Mouse (Mus musculus) forebrain, embryonic 11.5 days (tissue): ENCODE measurements at regions not wholly inside any gene's neighbourhood (a gene's known extent, or its start where the extent isn't known, plus 50 kb on each side); places are given as distances from the start of the nearest gene placed in this dataset.

Experiments used
- ATAC-seq: fragments of 200-750 bp; cut with Nextera tagmentation; replicated peaks from 2 replicates; pipeline ENCODE4 v1.8.0; 2017; ENCODE audit warnings: moderate TSS enrichment; ENCODE audit not compliant: low FRiP score
- DNase-seq: peaks from one replicate; pipeline ENCODE4 v3.0.0-alpha.2; 2017; ENCODE audit warnings: low spot score
- H3K27ac ChIP-seq: fragments of 300-500 bp; sonication (generic); 2 replicates; pipeline ENCODE4 v1.5.1; 2014; ENCODE audit warnings: low read depth, low read length
- H3K27me3 ChIP-seq: fragments of 300-500 bp; sonication (generic); 2 replicates; pipeline ENCODE4 v1.6.1; 2014; ENCODE audit warnings: mild to moderate bottlenecking, low read length, mixed read lengths; ENCODE audit not compliant: control insufficient read depth, insufficient read depth
- H3K36me3 ChIP-seq: fragments of 300-500 bp; sonication (generic); 2 replicates; pipeline ENCODE4 v1.6.1; 2014; ENCODE audit warnings: mild to moderate bottlenecking, low read length, moderate library complexity, mixed read lengths; ENCODE audit not compliant: control insufficient read depth, insufficient read depth
- H3K4me1 ChIP-seq: fragments of 300-500 bp; sonication (generic); replicated peaks from 2 replicates; pipeline ENCODE4 v1.6.1; 2014; ENCODE audit warnings: low read length, mixed read lengths; ENCODE audit not compliant: control insufficient read depth, insufficient read depth
- H3K4me2 ChIP-seq: fragments of 300-500 bp; sonication (generic); 2 replicates; pipeline ENCODE4 v1.6.1; 2014; ENCODE audit warnings: low read depth, mild to moderate bottlenecking, low read length, moderate library complexity, mixed read lengths; ENCODE audit not compliant: severe bottlenecking
- H3K4me3 ChIP-seq: fragments of 300-500 bp; sonication (generic); 2 replicates; pipeline ENCODE4 v1.5.1; 2014; ENCODE audit warnings: low read depth, low read length
- H3K9ac ChIP-seq: fragments of 300-500 bp; sonication (generic); 2 replicates; pipeline ENCODE4 v1.6.1; 2014; ENCODE audit warnings: low read length
- H3K9me3 ChIP-seq: fragments of 300-500 bp; sonication (generic); 2 replicates; pipeline ENCODE4 v1.6.1; 2016; ENCODE audit warnings: low read length, mixed read lengths; ENCODE audit not compliant: control insufficient read depth
- WGBS: fragments of 180-500 bp; shearing (Covaris S2); extraction: QIAGEN DNeasy Blood & Tissue Kit; methylation state at CpG from one replicate; pipeline ENCODE4 v1.1.7; 2014; 5-methylcytosine and 5-hydroxymethylcytosine counted together

DNA sequence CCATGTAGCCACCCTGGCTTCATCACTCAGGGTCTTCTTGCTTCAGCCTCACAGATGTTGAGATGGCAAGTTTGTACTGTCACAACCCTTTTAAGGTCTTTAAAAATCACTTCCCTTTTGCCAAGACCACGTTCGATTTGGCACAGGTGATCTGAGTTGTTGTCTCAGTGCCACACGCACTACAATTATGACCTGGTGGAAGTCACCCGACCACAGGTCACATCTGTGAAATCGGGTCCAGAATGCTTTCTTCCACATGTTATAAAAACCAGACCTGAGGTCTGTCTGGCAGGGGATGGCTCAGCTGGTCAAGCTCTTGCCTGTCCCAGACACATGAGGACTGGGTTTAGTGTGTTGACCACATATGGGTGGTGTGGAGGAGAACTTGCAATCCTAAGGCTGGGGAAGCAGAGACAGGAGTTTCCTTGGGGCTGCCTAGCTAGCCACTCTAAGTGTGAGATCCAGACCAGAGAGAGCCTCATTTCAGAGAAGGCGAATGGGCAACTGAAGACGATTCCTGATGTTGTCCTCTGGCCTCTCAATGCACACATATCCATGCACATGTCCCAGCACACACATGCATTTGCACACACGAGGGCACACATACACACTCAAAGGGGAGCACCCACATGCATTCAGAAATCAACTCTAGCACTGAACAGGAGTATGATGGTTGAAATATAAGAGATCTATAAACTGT, 176.4 kb downstream of the Foxo1 start:
- 92% methylated on average over 8 of the region's 8 CpGs for WGBS
- H3K36me3 ChIP-seq, result no peaks in the 10 kb centered on the region
- ATAC-seq, result no peak
- no peak overlapping the region for H3K9ac ChIP-seq
- H3K4me3 ChIP-seq, result no peak overlapping the region
- H3K4me1 ChIP-seq, result peaks cover 3% of the 10 kb centered on the region; the same call in 1 of the 2 replicates
- DNase-seq, result no peak
- H3K27ac ChIP-seq, result no peak overlapping the region
- no peaks in the 10 kb centered on the region for H3K27me3 ChIP-seq
- no peak overlapping the region for H3K4me2 ChIP-seq
- no peaks in the 10 kb centered on the region for H3K9me3 ChIP-seq

DNA sequence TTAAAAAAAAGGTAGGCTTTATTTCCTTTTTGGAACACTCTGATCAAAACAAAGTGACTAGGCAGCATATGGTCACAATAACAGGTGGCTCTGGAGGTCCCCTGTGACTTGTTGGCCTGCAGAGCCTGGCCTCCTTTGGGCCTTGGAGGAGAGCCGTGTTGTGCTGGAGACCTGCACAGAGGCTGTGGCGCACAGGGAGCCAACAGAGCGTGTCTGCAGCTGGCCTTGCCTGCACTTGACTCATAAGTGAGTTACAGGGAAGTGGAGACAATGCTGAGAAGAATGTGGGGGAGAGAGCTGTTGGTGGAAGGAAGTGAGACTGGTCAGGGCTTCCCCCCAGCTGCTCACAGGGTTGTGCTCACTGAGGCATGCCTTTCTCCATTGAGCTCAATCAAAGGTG, 175.7 kb downstream of the Foxo1 start:
- H3K36me3 ChIP-seq, result no peaks in the 10 kb centered on the region
- 0 out of 2 replicates have a peak, but pooled peaks have one; percentile 27 for ATAC-seq
- WGBS, result 49% methylated on average over 3 of the region's 3 CpGs
- no peaks in the 10 kb centered on the region for H3K9me3 ChIP-seq
- no peak overlapping the region for H3K27ac ChIP-seq
- peaks cover 3% of the 10 kb centered on the region; the same call in 1 of the 2 replicates for H3K4me1 ChIP-seq
- H3K9ac ChIP-seq, result no peak overlapping the region
- no peak for DNase-seq
- no peak overlapping the region for H3K4me3 ChIP-seq
- no peaks in the 10 kb centered on the region for H3K27me3 ChIP-seq
- no peak overlapping the region for H3K4me2 ChIP-seq

GRCm38 (mm10) chr3:52429014-52429589, 161.0 kb downstream of the Foxo1 start:
- H3K9me3 ChIP-seq, result no peaks in the 10 kb centered on the region
- no peaks in the 10 kb centered on the region for H3K4me1 ChIP-seq
- no peaks in the 10 kb centered on the region for H3K36me3 ChIP-seq
- H3K9ac ChIP-seq, result no peak overlapping the region
- DNase-seq (no peak), ATAC-seq (no peak)
- no peaks in the 10 kb centered on the region for H3K27me3 ChIP-seq
- no peak overlapping the region for H3K27ac ChIP-seq
- H3K4me3 ChIP-seq, result no peak overlapping the region
- 80% methylated on average over 8 of the region's 8 CpGs for WGBS
- no peak overlapping the region for H3K4me2 ChIP-seq

DNA sequence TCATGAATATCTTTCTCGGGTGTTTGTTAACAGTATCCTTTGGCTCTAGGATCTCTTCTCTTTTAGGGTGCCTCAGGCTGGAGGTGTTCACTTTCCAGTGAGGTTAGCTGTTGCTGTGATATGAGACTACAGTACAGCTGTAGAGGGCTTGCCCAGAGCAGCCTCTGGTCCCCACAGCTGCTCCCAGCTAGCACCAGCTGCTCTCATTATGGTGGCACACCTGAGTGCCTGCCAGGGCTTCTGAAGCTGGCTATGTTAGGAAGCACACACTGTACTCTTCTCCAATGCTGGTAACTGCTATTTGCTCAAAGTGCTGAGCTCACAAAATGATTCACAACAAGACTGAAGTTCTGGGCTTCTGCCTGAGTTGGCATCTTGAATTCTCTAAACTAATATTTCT, 154.7 kb downstream of the Foxo1 start:
- H3K4me2 ChIP-seq, result no peak overlapping the region
- no peak overlapping the region for H3K9ac ChIP-seq
- H3K27me3 ChIP-seq, result no peaks in the 10 kb centered on the region
- H3K36me3 ChIP-seq, result no peaks in the 10 kb centered on the region
- WGBS, result 97% methylated on average over 1 of the region's 1 CpGs
- H3K4me1 ChIP-seq, result no peaks in the 10 kb centered on the region
- no peak overlapping the region for H3K27ac ChIP-seq
- H3K9me3 ChIP-seq, result no peaks in the 10 kb centered on the region
- H3K4me3 ChIP-seq, result no peak overlapping the region
- DNase-seq, result no peak
- ATAC-seq, result no peak

GRCm38 (mm10) chr3:52416261-52416660, 148.1 kb downstream of the Foxo1 start:
- H3K27ac ChIP-seq, result no peak overlapping the region
- H3K36me3 ChIP-seq, result no peaks in the 10 kb centered on the region
- no peak overlapping the region for H3K4me2 ChIP-seq
- no peak overlapping the region for H3K4me3 ChIP-seq
- 55% methylated on average over 6 of the region's 6 CpGs for WGBS
- no peaks in the 10 kb centered on the region for H3K27me3 ChIP-seq
- no peak for ATAC-seq
- peak; percentile 35 for DNase-seq
- H3K9me3 ChIP-seq, result no peaks in the 10 kb centered on the region
- H3K4me1 ChIP-seq, result peaks cover 8% of the 10 kb centered on the region
- H3K9ac ChIP-seq, result no peak overlapping the region

GRCm38 (mm10) chr3:52415361-52415760, 147.2 kb downstream of the Foxo1 start:
- WGBS, result 31% methylated on average over 6 of the region's 6 CpGs
- Histone ChIP-seq H3K4me1 (peaks cover 8% of the 10 kb centered on the region), H3K9ac (no peak overlapping the region), H3K27ac (no peak overlapping the region), H3K4me3 (no peak overlapping the region), H3K27me3 (no peaks in the 10 kb centered on the region), H3K36me3 (no peaks in the 10 kb centered on the region), H3K4me2 (no peak overlapping the region), H3K9me3 (no peaks in the 10 kb centered on the region)
- DNase-seq (no peak), ATAC-seq (no peak)

GRCm38 (mm10) chr3:52414017-52414416, 145.9 kb downstream of the Foxo1 start:
- Histone ChIP-seq H3K4me3 (no peak overlapping the region), H3K9me3 (no peaks in the 10 kb centered on the region), H3K9ac (no peak overlapping the region), H3K27me3 (no peaks in the 10 kb centered on the region), H3K27ac (no peak overlapping the region), H3K4me1 (peaks cover 8% of the 10 kb centered on the region), H3K4me2 (no peak overlapping the region), H3K36me3 (no peaks in the 10 kb centered on the region)
- DNase-seq (peak; percentile 44), ATAC-seq (no peak)
- WGBS, result 38% methylated on average over 6 of the region's 6 CpGs

DNA sequence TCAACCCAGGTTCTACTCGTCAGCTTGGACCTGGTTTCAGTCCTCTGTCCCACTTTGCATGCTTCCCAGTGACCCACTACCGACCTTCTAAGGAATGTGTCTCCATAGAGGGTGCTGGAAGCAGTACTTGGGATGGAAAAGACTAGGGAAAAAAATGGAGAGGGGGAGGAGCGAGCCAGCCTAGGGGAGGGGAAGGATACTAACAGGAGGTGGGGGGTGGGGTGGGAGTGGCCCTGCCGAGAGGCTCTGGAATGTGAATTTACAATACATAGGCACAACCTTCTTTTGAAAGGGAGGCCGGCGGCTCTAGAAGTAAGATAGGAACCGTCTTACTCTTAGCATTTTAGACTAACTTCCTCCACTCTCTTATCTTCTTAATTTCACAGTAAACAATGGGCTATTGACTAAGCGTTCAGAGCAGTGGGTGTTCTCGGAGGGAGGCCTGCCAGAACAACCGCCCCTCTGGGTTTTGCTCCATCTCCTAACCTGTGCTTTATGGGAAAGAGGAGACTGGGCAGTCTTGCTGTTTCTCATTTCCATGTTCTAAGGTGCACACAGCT, 145.1 kb downstream of the Foxo1 start:
- ATAC-seq, result 0 out of 2 replicates have a peak, but pooled peaks have one; percentile 44
- WGBS, result 5% methylated on average over 10 of the region's 10 CpGs
- H3K27ac ChIP-seq, result no peak overlapping the region

More for the DNA sequence above, 145.1 kb downstream of the Foxo1 start:
- Histone ChIP-seq H3K9me3 (no peaks in the 10 kb centered on the region), H3K9ac (no peak overlapping the region), H3K4me1 (peaks cover 8% of the 10 kb centered on the region), H3K27me3 (no peaks in the 10 kb centered on the region), H3K4me2 (0 out of 2 replicates have a peak overlapping the region, but pooled peaks have one; percentile 15), H3K36me3 (no peaks in the 10 kb centered on the region), H3K4me3 (no peak overlapping the region)
- DNase-seq, result peak; percentile 65
